Mouse (Mus musculus) ES-Bruce4 (cell line): Measurements from ENCODE around the gene Pmel. TPM values are rescaled to one million over a fixed set of nuclear protein-coding genes. Genes with fewer than 3 reads are reported as not detected.

Source experiments
- H3K27ac ChIP-seq: 2 replicates; pipeline ENCODE4 v1.5.1; 2012; ENCODE audit warnings: low read length, inconsistent platforms; ENCODE audit not compliant: insufficient read depth
- H3K27me3 ChIP-seq: 2 replicates; pipeline ENCODE4 v1.6.1; 2012; ENCODE audit warnings: mild to moderate bottlenecking, low read length, inconsistent platforms; ENCODE audit not compliant: control insufficient read depth, poor library complexity, insufficient read depth, severe bottlenecking
- H3K36me3 ChIP-seq: 2 replicates; pipeline ENCODE4 v1.6.1; 2012; ENCODE audit warnings: inconsistent platforms, mild to moderate bottlenecking, low read length, moderate library complexity; ENCODE audit not compliant: control insufficient read depth, poor library complexity, insufficient read depth, severe bottlenecking
- H3K4me1 ChIP-seq: one replicate; pipeline ENCODE4 v1.8.1; 2011; ENCODE audit warnings: low read length; ENCODE audit not compliant: control insufficient read depth, insufficient read depth
- H3K4me3 ChIP-seq: 2 replicates; pipeline ENCODE4 v1.5.1; 2011; ENCODE audit warnings: low read depth, mild to moderate bottlenecking, low read length
- H3K9ac ChIP-seq: 2 replicates; pipeline ENCODE4 v1.6.1; 2012; ENCODE audit warnings: low read depth, mild to moderate bottlenecking, inconsistent platforms; ENCODE audit not compliant: poor library complexity, severe bottlenecking
- H3K9me3 ChIP-seq: replicated peaks from 2 replicates; pipeline ENCODE4 v1.6.1; 2012; ENCODE audit warnings: mild to moderate bottlenecking, low read length, inconsistent platforms; ENCODE audit not compliant: control insufficient read depth, poor library complexity, insufficient read depth, severe bottlenecking
- CTCF ChIP-seq: IDR thresholded peaks from one replicate; pipeline ENCODE4 v1.8.1; 2011; ENCODE audit warnings: low read depth, low read length
- EP300 ChIP-seq: IDR thresholded peaks from 2 replicates; pipeline ENCODE4 v1.6.1; 2011; ENCODE audit warnings: low read depth, low read length; ENCODE audit not compliant: insufficient read depth
- POLR2A ChIP-seq: IDR thresholded peaks from one replicate; pipeline ENCODE4 v1.8.1; 2011; ENCODE audit warnings: low read length; ENCODE audit not compliant: insufficient read depth
- polyA plus RNA-seq: library from polyadenylated mRNA; stranded (reverse); fragments of >200 nt; gene quantifications from 2 replicates; pipeline ENCODE4 v1.2.4, GENCODE M21; 2011; ENCODE audit warnings: low read depth; ENCODE audit not compliant: missing spikeins, insufficient read depth, insufficient read length

Pmel gene
- polyA plus RNA-seq = 3.0 TPM in 2 replicates

DNA sequence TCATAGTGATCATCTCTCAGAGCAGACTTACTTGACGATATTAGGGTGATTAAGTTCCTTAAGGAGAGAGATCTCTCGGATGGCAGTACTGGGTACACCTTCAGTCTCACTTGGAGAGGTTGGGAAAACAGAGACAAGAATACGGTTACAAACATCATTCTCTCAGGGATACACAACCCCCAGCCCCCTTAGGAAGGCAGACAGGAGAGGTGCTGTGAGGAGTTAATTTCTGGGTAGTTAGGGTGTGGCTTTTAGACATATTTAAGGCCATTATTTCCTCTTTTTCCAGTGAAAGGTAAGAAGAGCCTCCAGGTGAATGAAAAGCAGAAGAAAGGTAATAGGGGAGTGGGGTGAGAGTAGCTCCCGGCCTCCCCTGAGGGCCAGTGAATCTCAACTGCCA, at the start of gene Pmel:
Gene Pmel (plus strand): TSS at position 301 of the 400 bp plus-strand sequence.
- H3K9me3 ChIP-seq = no peaks in the 10 kb centered on the region

DNA sequence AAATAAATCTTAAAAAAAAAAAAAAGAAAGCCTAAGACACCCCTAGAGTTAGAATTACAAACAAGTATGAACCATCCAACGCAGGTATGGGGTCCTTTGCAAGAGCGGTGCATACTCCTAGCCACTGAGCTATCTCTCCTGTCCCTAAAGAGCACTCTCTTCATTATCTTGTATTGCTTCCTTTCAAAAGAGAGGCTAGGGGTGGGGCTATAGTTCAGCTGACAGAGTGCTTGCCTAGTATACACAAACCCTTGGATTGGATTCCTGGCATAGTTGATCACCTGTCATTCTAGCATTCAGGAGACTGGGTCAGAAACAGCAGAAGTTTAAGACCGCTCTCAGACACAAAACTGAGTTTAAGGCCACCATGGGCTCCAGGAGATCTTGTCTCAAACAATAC, 48.7 kb upstream of the Pmel start:
- Histone ChIP-seq H3K4me1 (peaks cover 3% of the 10 kb centered on the region), H3K27ac (peak overlapping the region; percentile 76), H3K36me3 (no peaks in the 10 kb centered on the region), H3K9ac (no peak overlapping the region), H3K4me3 (no peak overlapping the region), H3K9me3 (no peaks in the 10 kb centered on the region), H3K27me3 (no peaks in the 10 kb centered on the region)
- TF ChIP-seq POLR2A (no peak), EP300 (no peak), CTCF (no peak)

More for the DNA sequence above, at the start of gene Pmel:
- Histone ChIP-seq H3K36me3 (peaks cover 42% of the 10 kb centered on the region), H3K9ac (peak within 1 kb of the TSS; percentile 83), H3K4me3 (peak within 1 kb of the TSS; percentile 85), H3K27ac (peak within 1 kb of the TSS; percentile 62; the same call in 1 of the 2 replicates), H3K4me1 (no peaks in the 10 kb centered on the region), H3K27me3 (no peaks in the 10 kb centered on the region)
- no peak for TF ChIP-seq POLR2A
- no peak for TF ChIP-seq EP300
- TF ChIP-seq CTCF = no peak

DNA sequence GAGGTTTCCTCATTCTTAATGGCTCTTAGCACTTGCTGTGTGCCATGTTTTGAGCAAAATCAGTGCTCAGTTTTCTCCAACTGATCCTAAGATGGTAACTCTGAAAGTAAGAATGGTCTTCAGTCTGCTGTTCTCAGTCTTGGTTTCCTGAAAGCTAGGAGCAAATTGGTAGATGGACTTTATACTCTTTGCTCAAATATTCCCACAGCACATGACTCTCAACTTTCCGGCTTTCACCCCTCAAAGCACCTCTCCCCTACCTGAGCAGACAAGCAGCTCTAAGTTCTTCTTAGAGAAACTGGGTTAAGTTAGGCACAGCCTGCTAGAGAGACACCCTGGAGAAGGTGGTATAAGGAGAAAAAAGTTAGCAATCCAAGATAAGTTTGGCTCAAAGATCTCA, 47.3 kb upstream of the Pmel start:
- Histone ChIP-seq H3K9ac (no peak overlapping the region), H3K27me3 (no peaks in the 10 kb centered on the region), H3K36me3 (no peaks in the 10 kb centered on the region), H3K4me1 (peaks cover 3% of the 10 kb centered on the region), H3K9me3 (no peaks in the 10 kb centered on the region), H3K27ac (no peak overlapping the region), H3K4me3 (no peak overlapping the region)
- TF ChIP-seq EP300 (no peak), CTCF (no peak), POLR2A (no peak)

DNA sequence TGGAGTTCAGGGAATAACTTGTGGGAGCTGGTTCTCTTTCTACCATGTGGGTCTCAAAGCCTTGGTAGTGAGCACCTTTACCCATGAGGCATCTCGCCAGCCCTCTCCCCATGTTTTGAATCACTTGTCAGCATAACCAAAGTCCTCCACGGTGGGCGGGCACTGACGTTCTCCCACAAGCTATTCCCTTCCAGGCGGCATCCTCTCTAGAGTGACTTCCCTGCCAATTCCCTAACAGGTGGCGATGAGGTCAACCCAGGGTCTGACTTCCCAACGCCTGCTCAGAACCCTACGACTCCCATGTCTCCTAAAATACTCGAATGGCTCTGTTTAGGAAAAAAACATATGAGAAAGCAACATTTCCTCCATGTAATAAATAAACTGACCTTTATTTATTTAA, 46.2 kb upstream of the Pmel start:
- Histone ChIP-seq H3K4me1 (peaks cover 3% of the 10 kb centered on the region), H3K9ac (no peak overlapping the region), H3K4me3 (no peak overlapping the region), H3K36me3 (no peaks in the 10 kb centered on the region), H3K27me3 (no peaks in the 10 kb centered on the region), H3K9me3 (no peaks in the 10 kb centered on the region), H3K27ac (no peak overlapping the region)
- TF ChIP-seq CTCF = no peak
- TF ChIP-seq POLR2A = no peak
- no peak for TF ChIP-seq EP300

DNA sequence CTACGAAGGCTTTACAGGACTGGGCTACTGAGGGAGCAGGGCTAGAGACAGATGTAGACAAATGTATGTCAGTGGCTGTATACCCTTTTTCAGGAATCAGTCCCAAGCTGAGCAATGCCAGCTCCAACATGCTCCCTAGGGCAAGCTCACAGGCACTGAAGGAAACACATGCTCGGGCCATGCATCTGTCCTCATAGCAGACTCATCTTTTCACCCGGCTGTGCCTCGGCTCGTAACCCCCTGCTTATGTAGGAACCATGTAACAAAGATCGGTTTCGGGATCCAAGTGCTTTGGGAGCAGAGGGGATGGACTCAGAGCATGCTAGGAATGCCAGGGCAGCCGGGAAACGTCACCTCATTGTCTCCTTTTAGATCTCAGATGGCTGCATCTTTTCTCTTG, 44.5 kb upstream of the Pmel start:
- Histone ChIP-seq H3K36me3 (no peaks in the 10 kb centered on the region), H3K27ac (no peak overlapping the region)

DNA sequence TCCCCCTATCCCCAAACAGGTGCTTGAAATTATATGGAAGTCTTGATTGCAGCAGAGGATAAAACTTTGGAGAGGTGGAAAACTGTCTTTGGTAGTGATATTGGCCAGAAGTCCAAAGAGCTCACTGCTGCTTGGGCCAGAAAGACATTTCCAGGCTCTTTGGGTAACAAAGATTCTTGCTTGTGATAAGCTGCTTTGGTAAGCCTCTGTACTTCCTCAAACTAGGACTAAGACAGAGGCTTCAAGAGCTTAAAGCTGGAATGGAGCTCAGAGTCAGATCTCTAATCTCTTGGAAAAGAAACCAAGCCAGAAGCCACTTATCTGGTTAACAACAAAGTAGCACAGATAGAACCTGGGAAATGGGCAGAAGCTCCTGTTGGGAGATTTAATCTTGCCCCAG, 41.5 kb upstream of the Pmel start:
- no peaks in the 10 kb centered on the region for H3K27me3 ChIP-seq
- TF ChIP-seq EP300 = no peak
- no peak for TF ChIP-seq POLR2A
- no peak for TF ChIP-seq CTCF
- H3K4me3 ChIP-seq = no peak overlapping the region
- H3K9me3 ChIP-seq = no peaks in the 10 kb centered on the region
- peaks cover 3% of the 10 kb centered on the region for H3K4me1 ChIP-seq
- no peak overlapping the region for H3K27ac ChIP-seq
- H3K9ac ChIP-seq = no peak overlapping the region
- H3K36me3 ChIP-seq = no peaks in the 10 kb centered on the region

More for the DNA sequence above, 44.5 kb upstream of the Pmel start:
- Histone ChIP-seq H3K9ac (no peak overlapping the region), H3K4me3 (no peak overlapping the region), H3K9me3 (no peaks in the 10 kb centered on the region), H3K27me3 (no peaks in the 10 kb centered on the region), H3K4me1 (peaks cover 3% of the 10 kb centered on the region)
- no peak for TF ChIP-seq CTCF
